Mouse (Mus musculus): Measurements from ENCODE around the gene Itga5.

Gene Itga5

DNA sequence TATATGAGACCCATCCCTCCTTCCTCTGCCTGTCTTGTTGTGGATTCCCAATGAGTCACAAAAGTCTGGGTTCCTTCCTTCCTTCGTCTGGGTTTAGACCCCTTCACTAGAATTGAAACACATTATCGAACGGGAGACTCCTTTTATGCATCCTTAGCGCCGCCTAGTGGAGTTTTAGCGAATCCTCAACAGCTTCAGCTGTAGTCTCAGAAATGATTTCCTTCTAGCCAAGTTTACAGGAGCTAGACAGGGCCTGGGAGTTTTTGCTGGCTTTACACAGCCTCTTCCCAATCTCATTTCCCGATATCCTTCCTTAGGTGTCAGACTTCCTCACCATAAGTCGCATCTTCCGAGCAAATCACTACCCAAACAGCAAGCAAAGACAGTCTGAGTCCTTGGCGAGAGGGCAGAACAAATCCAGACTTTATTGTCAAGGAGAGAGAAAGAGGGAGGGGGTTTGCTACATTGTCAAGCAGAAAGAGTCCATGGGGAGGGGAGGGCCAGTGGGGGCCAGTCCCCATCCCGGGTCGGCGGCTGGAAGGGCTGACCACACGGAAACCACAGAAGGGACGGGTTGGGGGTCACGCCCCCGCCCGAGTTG, 53.0 kb downstream of the Itga5 start:
- in situ Hi-C loops (cut with MseI, MboI) = no loop called here

GRCm38 (mm10) chr15:103310365-103310910, 56.1 kb downstream of the Itga5 start, which contains the start of gene Gpr84:
Gene Gpr84, minus strand, starts transcription at chr15:103310612.
- in situ Hi-C loops (cut with MseI, MboI) = no loop called here

- in situ Hi-C loops (cut with MseI, MboI) = no loop called here
Observed at GRCm38 (mm10) chr15:103308876-103309580, 57.5 kb downstream of the Itga5 start.

DNA sequence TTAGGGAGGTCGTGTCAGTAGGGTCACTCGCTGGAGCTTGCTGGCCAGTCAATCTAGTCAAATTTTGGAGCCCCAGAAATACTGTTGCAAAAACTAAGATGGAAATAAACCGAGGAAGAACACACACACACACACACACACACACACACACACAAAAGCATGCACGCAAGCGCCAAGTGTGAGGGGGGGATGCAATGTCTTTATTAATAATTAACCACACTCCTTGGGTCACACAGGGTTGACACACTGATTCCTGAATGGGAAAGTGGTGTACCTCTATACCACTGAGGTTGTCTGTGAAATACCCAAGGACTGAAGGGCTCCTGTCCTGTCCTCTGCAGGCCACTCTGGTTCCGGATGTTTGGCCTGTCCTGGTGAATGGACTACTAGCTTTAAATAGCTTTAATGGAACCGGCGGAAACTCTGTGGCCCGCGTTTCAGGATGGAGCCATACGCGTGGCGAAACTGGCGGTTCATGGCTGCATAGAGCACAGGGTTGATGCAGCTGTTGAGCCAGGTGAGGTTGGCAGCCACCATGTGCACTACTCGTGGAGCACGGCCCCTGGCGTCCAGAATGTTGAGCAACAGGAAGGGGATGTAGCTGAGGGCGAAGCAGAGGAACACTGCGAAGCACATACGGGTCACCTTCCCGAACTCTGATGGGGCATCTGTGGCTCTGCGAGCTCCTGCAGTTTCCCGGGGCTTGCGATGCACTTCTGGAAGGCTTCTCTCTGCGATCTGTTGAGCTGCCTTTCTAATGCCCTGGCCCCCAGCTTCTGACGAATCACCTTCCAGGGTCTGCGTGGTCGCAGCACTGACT, 58.3 kb downstream of the Itga5 start:
- in situ Hi-C loops (cut with MseI, MboI) = no loop called here

DNA sequence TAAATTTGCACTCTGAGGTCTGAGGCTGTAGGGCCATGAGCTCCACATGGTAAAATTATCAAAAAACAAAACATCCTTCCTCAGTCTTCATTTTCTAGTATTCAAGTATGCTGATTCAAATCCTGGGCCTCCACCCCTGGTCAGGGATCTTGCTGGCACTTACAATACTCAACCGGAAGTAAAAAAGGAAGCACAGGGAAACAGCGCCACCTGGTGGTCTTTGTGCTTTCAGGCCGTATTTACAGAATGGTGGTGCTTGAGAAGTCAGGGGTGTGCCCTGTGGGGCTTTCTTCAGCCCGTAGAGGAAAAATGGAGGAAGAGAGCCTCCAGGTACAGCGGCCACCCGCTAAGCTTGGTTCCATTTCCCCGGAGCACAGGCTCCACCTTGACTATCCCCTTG, 59.4 kb downstream of the Itga5 start:
- in situ Hi-C loops (cut with MseI, MboI) = no loop called here

DNA sequence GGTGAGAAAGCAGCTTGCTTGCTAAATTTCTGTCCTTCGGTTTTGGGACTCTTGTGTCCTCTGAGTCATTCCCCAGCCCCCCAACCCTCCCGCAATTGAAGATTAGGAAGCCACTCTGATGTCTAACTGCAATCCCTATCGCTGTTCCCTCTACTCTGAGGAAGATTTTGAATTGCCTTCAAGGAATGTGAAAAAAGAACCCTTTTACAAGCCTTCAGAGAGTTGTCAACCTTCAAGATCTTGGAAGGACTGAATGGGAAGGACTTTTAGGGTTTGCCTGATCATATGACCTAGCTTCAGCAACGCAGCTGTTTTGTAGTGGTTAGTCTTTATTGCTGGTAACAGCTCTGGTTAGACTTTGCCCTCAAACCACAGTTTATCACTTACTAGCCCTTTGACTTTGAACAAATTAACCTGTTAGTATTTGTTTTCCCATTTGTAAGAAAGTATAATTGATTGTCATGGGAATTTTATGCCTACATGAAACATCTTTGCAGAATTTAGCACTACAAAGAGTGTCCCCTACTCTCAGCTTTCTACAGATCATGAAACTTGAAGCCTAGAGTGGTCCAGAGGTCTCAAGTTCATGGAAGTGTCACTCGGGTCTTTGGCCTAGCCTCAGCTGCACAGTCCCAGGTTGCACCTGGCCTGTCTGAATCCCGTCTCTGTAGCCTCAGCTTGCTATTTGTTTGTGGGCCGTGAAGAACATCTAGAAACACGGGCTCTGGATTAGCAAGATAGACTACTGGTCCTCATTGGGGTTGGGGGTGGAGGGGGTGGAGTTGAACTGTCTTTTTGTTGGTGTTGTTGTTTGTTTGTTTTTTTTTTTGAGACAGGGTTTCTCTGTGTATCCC, 60.5 kb downstream of the Itga5 start:
- in situ Hi-C loops (cut with MseI, MboI) = no loop called here

GRCm38 (mm10) chr15:103305070-103305678, 61.4 kb downstream of the Itga5 start:
- in situ Hi-C loops (cut with MseI, MboI) = no loop called here

GRCm38 (mm10) chr15:103304616-103304969, 62.0 kb downstream of the Itga5 start:
- in situ Hi-C loops (cut with MseI, MboI) = no loop called here

GRCm38 (mm10) chr15:103303916-103304615, 62.5 kb downstream of the Itga5 start:
- in situ Hi-C loops (cut with MseI, MboI) = no loop called here

GRCm38 (mm10) chr15:103302341-103303021, 64.1 kb downstream of the Itga5 start:
- in situ Hi-C loops (cut with MseI, MboI) = no loop called here

DNA sequence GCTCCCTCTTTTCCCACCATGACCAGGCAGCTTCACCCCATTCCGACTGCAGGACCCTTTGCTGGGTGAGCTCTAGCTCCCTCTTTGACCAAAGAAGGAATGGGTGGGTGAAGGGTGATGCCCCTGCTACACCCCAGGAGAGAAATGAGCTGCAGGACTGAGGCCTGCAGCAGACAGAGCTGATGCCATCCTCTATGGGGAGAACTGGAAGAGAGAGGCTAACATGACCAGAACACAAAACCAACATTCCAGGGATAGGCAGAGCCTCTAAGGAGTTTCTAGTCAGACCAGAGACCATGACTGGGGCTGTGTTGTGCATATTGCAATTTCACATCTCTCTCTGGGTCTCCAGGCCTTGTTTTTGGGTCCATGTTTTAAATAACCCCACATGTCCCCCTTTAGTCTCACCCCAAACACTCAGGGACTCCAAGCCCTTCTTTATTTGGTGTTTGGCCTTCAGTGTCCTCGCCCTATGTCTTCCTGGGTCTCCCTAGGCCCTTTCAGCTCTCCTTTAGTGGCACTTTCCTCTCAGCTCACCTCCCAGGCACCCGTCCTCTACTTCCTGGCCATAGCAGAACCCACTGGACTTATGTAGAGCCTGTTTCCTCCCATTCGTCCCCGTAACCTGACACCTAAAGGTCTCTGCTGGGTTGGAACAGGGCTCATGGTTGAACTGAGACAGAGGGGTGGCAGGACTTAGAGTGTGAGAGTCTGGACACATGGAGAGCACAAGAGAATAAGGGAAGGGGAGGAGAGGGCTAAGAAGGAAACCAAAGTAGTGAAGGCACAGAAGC, 64.8 kb downstream of the Itga5 start:
- in situ Hi-C loops (cut with MseI, MboI) = no loop called here

DNA sequence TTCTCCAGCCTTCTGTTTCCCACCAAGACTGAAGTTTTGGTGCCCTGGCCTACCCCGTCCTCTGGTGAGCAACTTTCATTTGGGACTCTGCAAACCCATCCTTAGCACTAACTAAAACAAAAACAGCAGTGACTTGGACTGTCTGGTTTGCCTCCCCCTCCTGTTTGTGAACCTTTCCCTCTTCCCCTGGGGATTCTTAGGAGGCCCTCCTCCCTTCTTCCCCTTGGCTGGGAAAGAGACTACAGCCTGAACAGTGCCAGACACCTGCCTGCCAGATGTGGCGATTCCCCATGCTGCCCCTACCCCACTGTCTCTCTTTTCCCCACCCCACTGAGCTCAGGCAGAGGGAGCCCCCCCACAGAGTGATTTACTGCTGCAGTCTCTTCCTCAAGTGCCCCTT, 65.5 kb downstream of the Itga5 start:
- in situ Hi-C loops (cut with MseI, MboI) = no loop called here

GRCm38 (mm10) chr15:103300560-103300959, 66.0 kb downstream of the Itga5 start:
- in situ Hi-C loops (cut with MseI, MboI) = no loop called here

DNA sequence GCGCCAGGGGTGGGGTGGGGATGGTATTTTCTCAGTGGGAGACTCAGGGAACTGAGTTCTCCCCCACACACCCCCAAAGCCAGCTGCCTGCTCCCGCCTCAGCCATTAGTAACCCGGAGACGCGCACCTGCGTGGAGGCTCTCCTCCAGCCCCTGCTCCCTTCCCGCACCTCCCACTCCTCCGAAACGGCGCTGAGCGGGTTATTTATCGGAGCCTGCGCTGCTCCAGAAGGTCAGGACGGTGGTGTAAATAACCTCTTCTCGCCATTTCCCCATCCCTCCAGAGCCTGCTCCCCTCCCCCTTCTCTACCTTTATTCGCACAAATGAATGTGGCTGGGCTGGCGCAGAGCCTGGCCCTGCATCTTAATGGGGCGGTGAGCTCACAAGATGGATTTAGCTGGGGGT, 66.5 kb downstream of the Itga5 start:
- in situ Hi-C loops (cut with MseI, MboI) = no loop called here

- in situ Hi-C loops (cut with MseI, MboI) = no loop called here
Observed at GRCm38 (mm10) chr15:103299644-103300043, 66.9 kb downstream of the Itga5 start.

- in situ Hi-C loops (cut with MseI, MboI) = no loop called here
Observed at GRCm38 (mm10) chr15:103298861-103299616, 67.5 kb downstream of the Itga5 start.

DNA sequence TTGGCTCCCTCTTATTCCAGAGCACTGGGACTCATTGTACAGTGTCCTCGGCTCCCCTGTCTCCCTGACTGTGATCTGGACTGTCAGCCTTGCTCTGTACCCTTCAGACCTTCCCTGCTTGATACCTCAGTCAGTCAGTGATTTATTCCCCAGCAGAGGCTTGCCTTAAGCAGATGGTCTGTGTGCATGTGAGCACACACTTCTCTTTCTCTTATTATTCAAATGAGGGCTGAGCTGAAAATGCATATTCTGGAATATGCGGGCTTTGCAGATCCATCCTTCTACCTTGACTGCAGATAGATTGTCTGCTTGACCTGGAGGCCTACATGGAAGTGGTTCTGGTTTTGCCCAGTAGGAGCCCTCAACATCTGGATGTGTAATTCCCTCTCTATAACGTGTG, 68.5 kb downstream of the Itga5 start:
- in situ Hi-C loops (cut with MseI, MboI) = no loop called here

- in situ Hi-C loops (cut with MseI, MboI) = no loop called here
Observed at GRCm38 (mm10) chr15:103297313-103297712, 69.2 kb downstream of the Itga5 start.

Data from mouse trophoblast stem cell (cell line).